Mouse (Mus musculus): ENCODE data around the gene Rsph3a.

Gene Rsph3a

GRCm38 (mm10) chr17:7945117-7946052, at the start of gene Rsph3a:
Gene Rsph3a (plus strand): TSS chr17:7945614.
- peak; percentile 92 to 95 for DNase-seq

- DNase-seq = no peak
These were observed 49.3 kb upstream of the Rsph3a start for GRCm38 (mm10) chr17:7896047-7896635.

DNA sequence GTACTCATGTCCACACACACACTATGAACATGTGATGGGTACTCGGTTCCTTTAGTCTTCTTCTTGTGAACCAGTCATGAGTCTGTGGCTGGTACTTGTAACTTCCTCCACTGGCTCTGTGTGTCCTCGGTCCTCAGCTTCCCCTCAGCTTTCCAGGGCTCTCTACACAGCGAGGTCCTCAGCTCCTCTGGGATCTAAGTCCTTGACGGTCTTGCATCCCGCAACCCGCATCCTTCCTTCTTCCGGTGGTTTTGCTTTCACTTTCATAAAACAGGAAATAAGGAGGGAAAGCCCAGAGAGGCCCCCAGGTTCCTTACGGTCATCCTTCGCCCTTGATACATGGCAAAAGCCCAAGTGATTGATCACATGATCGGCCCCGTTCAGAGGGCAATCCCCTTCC, 48.3 kb upstream of the Rsph3a start:
- DNase-seq = no peak

GRCm38 (mm10) chr17:7897756-7898155, 47.7 kb upstream of the Rsph3a start:
- DNase-seq = no peak

GRCm38 (mm10) chr17:7899233-7899632, 46.2 kb upstream of the Rsph3a start:
- DNase-seq = no peak

- DNase-seq = no peak
These were observed 45.5 kb upstream of the Rsph3a start for GRCm38 (mm10) chr17:7899961-7900360.

GRCm38 (mm10) chr17:7901536-7901935, 43.9 kb upstream of the Rsph3a start:
- no peak for DNase-seq

GRCm38 (mm10) chr17:7902362-7902761, 43.1 kb upstream of the Rsph3a start:
- DNase-seq = peak in 1 of 2 experiments; percentile 13

GRCm38 (mm10) chr17:7904992-7905391, 40.4 kb upstream of the Rsph3a start:
- DNase-seq = no peak

GRCm38 (mm10) chr17:7905936-7906685, 39.3 kb upstream of the Rsph3a start:
- no peak for DNase-seq

DNA sequence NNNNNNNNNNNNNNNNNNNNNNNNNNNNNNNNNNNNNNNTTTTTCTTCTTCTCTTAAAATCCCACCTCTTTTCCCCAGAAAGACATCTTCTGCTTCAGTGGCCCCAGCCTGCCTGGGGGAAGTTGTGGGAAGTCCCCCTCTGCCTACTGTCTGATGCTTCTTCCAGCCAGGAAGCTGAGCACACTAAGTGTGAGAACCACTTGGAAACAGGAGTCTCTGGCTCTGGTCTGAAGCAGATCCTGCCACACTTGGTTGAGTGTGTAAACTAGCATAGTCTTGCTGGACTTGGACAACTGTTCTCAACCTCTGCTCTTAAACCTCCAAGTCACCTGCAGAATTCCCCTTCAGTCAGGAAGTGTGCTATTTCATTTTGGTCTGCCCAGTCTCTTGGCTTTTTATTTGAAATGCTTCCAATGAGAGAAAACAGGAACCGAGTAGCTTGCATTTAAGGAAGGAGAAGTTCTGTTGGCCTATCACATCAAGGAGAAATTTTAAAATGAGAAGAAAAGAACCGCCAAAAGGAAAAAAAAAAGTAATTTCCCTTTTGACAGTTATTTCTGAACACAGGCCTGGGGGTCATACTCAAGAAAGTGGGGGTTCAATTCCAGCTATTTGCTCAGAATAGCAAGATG, 30.7 kb upstream of the Rsph3a start:
- DNase-seq = no peak

DNA sequence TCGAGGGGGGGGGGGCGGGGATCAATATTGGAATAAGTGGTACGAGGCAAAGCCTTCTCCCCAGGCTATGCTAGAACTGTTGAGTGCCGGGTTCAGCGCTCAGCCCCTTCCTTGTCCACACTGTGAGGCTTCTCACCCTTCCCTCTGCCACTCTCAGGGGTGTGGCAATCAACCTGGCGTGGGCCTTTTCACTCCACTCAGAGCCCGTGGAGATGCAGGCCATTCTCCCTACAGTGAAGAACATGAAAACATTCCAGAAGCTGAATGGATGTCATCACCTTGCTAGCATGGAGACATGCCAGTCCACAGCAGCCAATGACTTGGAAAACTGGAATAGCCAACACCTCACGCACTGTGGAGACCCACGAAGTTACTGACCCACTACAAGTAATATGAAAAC, 29.6 kb upstream of the Rsph3a start:
- no peak for DNase-seq

GRCm38 (mm10) chr17:7916782-7917574, 28.4 kb upstream of the Rsph3a start:
- no peak for DNase-seq

DNA sequence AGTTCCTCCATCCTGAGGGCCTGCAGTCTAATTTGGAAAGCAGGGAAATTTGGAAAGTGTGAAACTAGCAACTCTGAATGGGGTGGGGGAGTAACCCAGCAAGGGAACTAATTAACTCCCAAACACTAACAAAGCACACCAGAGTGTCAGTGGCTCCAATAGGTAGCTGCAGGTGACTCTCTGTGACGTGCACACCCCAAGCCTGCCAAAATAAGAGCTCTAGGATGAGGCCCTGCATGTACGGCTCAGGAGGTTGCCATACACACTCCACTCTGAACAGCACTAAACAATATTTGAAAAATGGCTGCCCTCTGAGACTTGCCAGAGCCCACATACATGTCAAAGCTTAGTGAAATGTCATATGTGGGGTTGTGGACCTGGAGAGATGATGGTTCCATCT, 27.1 kb upstream of the Rsph3a start:
- DNase-seq = no peak

- no peak for DNase-seq
These were observed 26.2 kb upstream of the Rsph3a start for GRCm38 (mm10) chr17:7919209-7919608.

DNA sequence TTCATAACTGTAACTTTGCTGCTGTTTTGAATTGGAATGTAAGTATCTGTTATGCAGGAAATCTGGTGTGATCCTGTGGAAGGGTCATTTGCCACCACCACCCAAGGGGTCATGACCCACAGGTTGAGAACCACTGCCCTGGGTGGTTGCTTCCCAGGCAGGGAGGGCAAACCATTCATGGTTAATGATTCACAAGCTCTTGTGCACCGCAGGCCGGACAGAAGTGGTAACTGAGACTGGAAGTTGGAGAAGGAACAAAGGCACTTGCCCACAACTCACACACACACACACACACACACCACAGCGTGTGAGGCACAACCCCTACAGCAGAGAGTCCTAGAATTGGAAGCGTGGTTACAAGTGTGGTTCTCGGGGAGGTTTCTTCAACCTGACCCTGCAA, 22.9 kb upstream of the Rsph3a start:
- peak; percentile 28 to 68 for DNase-seq

GRCm38 (mm10) chr17:7924185-7924725, 21.2 kb upstream of the Rsph3a start:
- DNase-seq = no peak

GRCm38 (mm10) chr17:7925413-7926160, 19.8 kb upstream of the Rsph3a start, which contains the start of gene Tagap:
Gene Tagap (plus strand): TSS chr17:7926000.
- peak in 1 of 2 experiments; percentile 41 for DNase-seq

DNA sequence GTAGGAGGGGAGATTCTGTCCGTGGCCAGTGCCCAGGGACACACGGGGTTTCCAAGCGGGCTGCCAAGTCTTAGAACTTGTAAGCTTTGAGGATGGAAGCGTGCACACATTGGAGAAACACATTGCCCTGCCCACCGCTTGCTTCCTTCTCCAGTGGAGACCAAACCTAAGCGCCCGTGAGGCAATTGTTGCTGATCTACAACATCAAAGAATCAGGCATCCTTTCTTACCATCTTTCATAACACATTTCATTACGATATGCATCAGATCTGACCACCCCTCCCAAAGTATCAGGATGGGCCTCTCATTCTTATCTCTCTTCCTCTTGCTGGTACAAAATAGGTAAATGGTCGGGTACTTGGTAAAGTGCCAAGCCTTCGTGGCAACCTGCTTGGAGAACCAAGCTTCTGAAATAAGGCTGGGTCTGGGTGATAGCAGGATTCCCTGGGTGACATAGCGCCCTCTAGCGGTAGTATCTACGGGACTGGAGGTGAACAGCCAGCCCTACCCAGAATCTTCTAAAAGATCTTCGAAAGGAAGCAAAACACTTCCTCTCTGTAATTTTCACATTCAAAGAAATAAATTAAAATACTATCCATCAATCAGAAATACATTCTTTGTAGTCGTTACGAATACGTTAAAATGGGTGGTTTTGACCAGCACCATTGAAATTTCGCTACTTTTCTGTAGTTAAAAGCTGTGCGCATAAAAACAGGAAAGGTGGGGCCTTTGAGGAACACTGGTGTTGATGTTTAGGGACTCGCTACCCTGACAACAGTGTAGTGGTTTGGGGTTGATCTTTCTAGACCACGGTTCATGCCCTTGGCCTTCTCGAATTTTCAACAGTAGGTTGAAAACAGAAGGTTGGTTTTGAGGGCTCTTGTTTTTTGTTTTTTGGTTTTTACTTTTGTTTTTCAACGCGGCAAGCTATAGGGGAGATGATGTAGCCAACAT, 17.6 kb upstream of the Rsph3a start:
- DNase-seq = peak; percentile 76 to 87

GRCm38 (mm10) chr17:7928662-7929061, 16.8 kb upstream of the Rsph3a start:
- no peak for DNase-seq

Measured in kidney, postnatal 25 days (tissue).